Mouse (Mus musculus): ENCODE data around the gene Setd4. TPM values are rescaled to one million over a fixed set of nuclear protein-coding genes. Genes with fewer than 3 reads are reported as not detected.
"Not testable (repeated sequence)": the region's sequence is repeated elsewhere in the genome, so short reads cannot be mapped to it uniquely, and the experiment has no call there.

Gene Setd4
- total RNA-seq (2017), result 9.6 and 13.3 TPM in 2 replicates

- ATAC-seq (replicated peaks in 1 of 2; ENCODE audit: insufficient read depth in 1 of 2, low FRiP score in 2 of 2, low TSS enrichment in 1 of 2, low read depth in 1 of 2, poor library complexity in 2 of 2, severe bottlenecking in 2 of 2), result peak; percentile 81 to 84
These were observed at the start of gene Setd4 for GRCm38 (mm10) chr16:93603439-93604212. Gene Setd4 (minus strand): TSS chr16:93604063.

DNA sequence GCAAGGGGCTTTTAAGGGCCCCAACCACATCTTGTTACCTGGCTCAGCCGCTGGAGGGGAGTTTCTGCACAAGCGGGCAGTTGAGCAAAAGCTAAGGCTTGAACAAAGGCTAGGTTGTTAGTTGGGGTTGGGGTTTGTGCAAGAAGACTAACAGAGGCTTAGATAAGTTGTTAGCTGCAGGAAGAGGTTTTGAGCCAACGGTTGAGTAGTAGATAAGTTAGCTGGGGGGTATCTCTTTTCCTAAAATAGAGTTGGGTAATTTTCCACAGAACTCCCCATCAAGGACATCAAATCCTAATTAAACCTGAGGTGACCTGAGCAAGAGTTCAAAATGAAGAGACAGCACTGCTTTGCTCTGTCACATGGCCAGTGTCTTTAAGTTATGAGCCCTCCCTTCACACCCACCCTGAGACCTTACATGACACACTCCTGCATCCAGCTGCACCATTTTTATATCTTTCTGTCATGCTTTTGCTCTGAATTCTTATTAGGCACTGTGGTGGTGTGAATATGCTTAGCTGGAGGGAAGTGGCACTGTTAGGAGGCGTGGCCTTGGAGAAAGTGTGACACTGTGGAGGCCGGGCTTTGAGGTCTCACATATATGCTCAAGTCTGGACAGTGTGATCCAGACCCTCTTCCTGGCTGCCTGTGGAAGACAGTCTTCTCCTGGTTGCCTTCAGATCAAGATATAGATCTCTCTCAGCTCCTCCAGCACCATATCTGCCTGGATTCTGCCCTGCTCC lies 44.7 kb upstream of the Setd4 start:
- no peak for ATAC-seq (replicated peaks in 1 of 2; ENCODE audit: insufficient read depth in 1 of 2, low FRiP score in 2 of 2, low TSS enrichment in 1 of 2, low read depth in 1 of 2, poor library complexity in 2 of 2, severe bottlenecking in 2 of 2)

- ATAC-seq (replicated peaks in 1 of 2; ENCODE audit: insufficient read depth in 1 of 2, low FRiP score in 2 of 2, low TSS enrichment in 1 of 2, low read depth in 1 of 2, poor library complexity in 2 of 2, severe bottlenecking in 2 of 2), result no peak
These were observed 40.1 kb upstream of the Setd4 start for GRCm38 (mm10) chr16:93644006-93644405.

GRCm38 (mm10) chr16:93627761-93628400 lies 24.0 kb upstream of the Setd4 start, which contains the start of gene Gm5678:
Gene Gm5678 (plus strand): TSS chr16:93628097.
- no peak for ATAC-seq (replicated peaks in 1 of 2; ENCODE audit: insufficient read depth in 1 of 2, low FRiP score in 2 of 2, low TSS enrichment in 1 of 2, low read depth in 1 of 2, poor library complexity in 2 of 2, severe bottlenecking in 2 of 2)

GRCm38 (mm10) chr16:93626745-93627144 lies 22.9 kb upstream of the Setd4 start:
- ATAC-seq (replicated peaks in 1 of 2; ENCODE audit: insufficient read depth in 1 of 2, low FRiP score in 2 of 2, low TSS enrichment in 1 of 2, low read depth in 1 of 2, poor library complexity in 2 of 2, severe bottlenecking in 2 of 2), result 0 out of 4 replicates have a peak, but pooled peaks of 1 of the 2 experiments have one; percentile 53

GRCm38 (mm10) chr16:93624671-93625070 lies 20.8 kb upstream of the Setd4 start:
- no peak for ATAC-seq (replicated peaks in 1 of 2; ENCODE audit: insufficient read depth in 1 of 2, low FRiP score in 2 of 2, low TSS enrichment in 1 of 2, low read depth in 1 of 2, poor library complexity in 2 of 2, severe bottlenecking in 2 of 2)

- ATAC-seq (replicated peaks in 1 of 2; ENCODE audit: insufficient read depth in 1 of 2, low FRiP score in 2 of 2, low TSS enrichment in 1 of 2, low read depth in 1 of 2, poor library complexity in 2 of 2, severe bottlenecking in 2 of 2), result not testable (repeated sequence)
These were observed 19.9 kb upstream of the Setd4 start for GRCm38 (mm10) chr16:93623759-93624158.

DNA sequence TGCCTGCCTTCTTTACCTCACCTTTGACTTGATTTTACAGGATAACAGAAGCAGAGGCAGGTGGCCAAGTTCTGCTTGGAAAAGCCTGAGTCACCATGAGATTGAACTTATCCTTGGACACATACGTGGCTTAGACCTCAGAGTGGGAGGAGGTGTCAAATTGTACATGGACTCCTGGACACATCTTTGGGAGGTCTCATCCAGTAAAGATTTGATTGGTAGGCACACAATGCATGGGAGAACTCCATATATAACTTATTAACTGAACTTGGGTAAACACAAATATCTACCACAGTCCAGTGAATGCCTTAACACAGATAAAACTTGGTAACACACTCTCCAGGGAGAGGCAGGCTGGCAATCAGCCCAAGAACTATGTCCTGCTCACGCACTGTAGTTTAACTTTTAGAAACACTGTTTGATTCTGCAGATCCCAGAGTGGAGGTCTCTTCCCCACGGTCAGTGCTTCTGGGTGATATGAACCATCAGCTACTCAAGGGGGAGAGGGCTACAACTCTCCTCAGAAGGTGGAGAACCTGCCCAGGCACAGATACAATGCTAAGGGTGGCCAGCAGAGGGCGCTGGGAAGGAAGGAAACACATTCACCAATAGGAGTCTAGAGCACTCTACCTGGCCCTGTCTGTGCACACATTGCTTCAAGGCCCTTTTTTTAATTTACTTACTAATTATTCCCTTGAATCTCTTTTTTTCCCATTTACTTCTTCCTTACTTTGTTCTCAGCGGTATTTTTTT lies 11.4 kb upstream of the Setd4 start:
- peak; percentile 83 to 89 for ATAC-seq (replicated peaks in 1 of 2; ENCODE audit: insufficient read depth in 1 of 2, low FRiP score in 2 of 2, low TSS enrichment in 1 of 2, low read depth in 1 of 2, poor library complexity in 2 of 2, severe bottlenecking in 2 of 2)

- no peak for ATAC-seq (replicated peaks in 1 of 2; ENCODE audit: insufficient read depth in 1 of 2, low FRiP score in 2 of 2, low TSS enrichment in 1 of 2, low read depth in 1 of 2, poor library complexity in 2 of 2, severe bottlenecking in 2 of 2)
These were observed 7.1 kb upstream of the Setd4 start for GRCm38 (mm10) chr16:93610961-93611360.

DNA sequence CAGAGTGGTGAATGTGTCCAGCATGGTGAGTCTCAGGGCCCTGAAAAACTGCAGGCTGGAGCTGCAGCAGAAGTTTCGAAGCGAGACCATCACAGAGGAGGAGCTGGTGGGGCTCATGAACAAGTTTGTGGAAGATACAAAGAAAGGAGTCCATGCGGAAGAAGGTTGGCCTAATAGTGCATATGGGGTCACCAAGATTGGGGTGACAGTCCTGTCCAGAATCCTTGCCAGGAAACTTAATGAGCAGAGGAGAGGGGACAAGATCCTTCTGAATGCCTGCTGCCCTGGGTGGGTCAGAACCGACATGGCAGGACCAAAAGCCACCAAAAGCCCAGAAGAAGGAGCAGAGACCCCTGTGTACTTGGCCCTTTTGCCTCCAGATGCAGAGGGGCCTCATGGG lies 5.9 kb upstream of the Setd4 start:
- ATAC-seq (replicated peaks in 1 of 2; ENCODE audit: insufficient read depth in 1 of 2, low FRiP score in 2 of 2, low TSS enrichment in 1 of 2, low read depth in 1 of 2, poor library complexity in 2 of 2, severe bottlenecking in 2 of 2), result no peak

- ATAC-seq (replicated peaks in 1 of 2; ENCODE audit: insufficient read depth in 1 of 2, low FRiP score in 2 of 2, low TSS enrichment in 1 of 2, low read depth in 1 of 2, poor library complexity in 2 of 2, severe bottlenecking in 2 of 2), result no peak
These were observed 4.9 kb upstream of the Setd4 start for GRCm38 (mm10) chr16:93608731-93609130.

GRCm38 (mm10) chr16:93607669-93608101 lies 3.8 kb upstream of the Setd4 start:
- ATAC-seq (replicated peaks in 1 of 2; ENCODE audit: insufficient read depth in 1 of 2, low FRiP score in 2 of 2, low TSS enrichment in 1 of 2, low read depth in 1 of 2, poor library complexity in 2 of 2, severe bottlenecking in 2 of 2), result peak; percentile 47 to 56

GRCm38 (mm10) chr16:93606146-93606545 lies 2.3 kb upstream of the Setd4 start:
- ATAC-seq (replicated peaks in 1 of 2; ENCODE audit: insufficient read depth in 1 of 2, low FRiP score in 2 of 2, low TSS enrichment in 1 of 2, low read depth in 1 of 2, poor library complexity in 2 of 2, severe bottlenecking in 2 of 2), result no peak

GRCm38 (mm10) chr16:93605553-93605952 lies 1.7 kb upstream of the Setd4 start, which contains the start of gene Cbr1:
Gene Cbr1 (plus strand): TSS chr16:93605853.
- ATAC-seq (replicated peaks in 1 of 2; ENCODE audit: insufficient read depth in 1 of 2, low FRiP score in 2 of 2, low TSS enrichment in 1 of 2, low read depth in 1 of 2, poor library complexity in 2 of 2, severe bottlenecking in 2 of 2), result no peak

GRCm38 (mm10) chr16:93604481-93604969 lies 662 bp upstream of the Setd4 start:
- ATAC-seq (replicated peaks in 1 of 2; ENCODE audit: insufficient read depth in 1 of 2, low FRiP score in 2 of 2, low TSS enrichment in 1 of 2, low read depth in 1 of 2, poor library complexity in 2 of 2, severe bottlenecking in 2 of 2), result no peak

DNA sequence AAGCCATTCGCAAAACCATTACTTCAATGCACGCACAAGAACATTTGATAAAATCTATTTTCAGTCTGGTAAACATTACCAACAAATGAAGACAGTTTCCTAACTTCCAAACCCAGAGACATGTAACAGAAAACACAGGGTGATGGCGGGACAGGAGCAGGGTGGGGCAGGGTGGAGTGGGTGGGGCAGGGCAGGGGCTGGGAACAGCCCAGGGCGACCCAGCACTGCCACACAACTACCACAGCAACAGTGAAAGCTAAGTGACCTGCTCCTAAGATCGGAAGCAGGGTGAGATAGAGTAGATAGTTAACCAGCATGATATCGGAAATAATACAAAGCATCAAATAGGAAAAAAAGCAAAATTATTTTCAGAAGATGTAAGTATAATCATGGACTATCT lies 4.4 kb downstream of the Setd4 start:
- no peak for ATAC-seq (replicated peaks in 1 of 2; ENCODE audit: insufficient read depth in 1 of 2, low FRiP score in 2 of 2, low TSS enrichment in 1 of 2, low read depth in 1 of 2, poor library complexity in 2 of 2, severe bottlenecking in 2 of 2)

GRCm38 (mm10) chr16:93597551-93597950 lies 6.3 kb downstream of the Setd4 start:
- ATAC-seq (replicated peaks in 1 of 2; ENCODE audit: insufficient read depth in 1 of 2, low FRiP score in 2 of 2, low TSS enrichment in 1 of 2, low read depth in 1 of 2, poor library complexity in 2 of 2, severe bottlenecking in 2 of 2), result no peak

Data from hematopoietic stem cell, adult 5-6 weeks (primary cell).